Mouse (Mus musculus) ES-E14 (cell line): ENCODE data around the gene Gsg1l.

Source experiments
- HCFC1 ChIP-seq: IDR thresholded peaks from 2 replicates; pipeline ENCODE4 v1.6.1; 2012; ENCODE audit warnings: low read length, inconsistent platforms, borderline replicate concordance; ENCODE audit not compliant: insufficient read depth
- ZNF384 ChIP-seq: IDR thresholded peaks from 2 replicates; pipeline ENCODE4 v1.6.1; 2012; ENCODE audit warnings: low read depth, low read length, inconsistent platforms

DNA sequence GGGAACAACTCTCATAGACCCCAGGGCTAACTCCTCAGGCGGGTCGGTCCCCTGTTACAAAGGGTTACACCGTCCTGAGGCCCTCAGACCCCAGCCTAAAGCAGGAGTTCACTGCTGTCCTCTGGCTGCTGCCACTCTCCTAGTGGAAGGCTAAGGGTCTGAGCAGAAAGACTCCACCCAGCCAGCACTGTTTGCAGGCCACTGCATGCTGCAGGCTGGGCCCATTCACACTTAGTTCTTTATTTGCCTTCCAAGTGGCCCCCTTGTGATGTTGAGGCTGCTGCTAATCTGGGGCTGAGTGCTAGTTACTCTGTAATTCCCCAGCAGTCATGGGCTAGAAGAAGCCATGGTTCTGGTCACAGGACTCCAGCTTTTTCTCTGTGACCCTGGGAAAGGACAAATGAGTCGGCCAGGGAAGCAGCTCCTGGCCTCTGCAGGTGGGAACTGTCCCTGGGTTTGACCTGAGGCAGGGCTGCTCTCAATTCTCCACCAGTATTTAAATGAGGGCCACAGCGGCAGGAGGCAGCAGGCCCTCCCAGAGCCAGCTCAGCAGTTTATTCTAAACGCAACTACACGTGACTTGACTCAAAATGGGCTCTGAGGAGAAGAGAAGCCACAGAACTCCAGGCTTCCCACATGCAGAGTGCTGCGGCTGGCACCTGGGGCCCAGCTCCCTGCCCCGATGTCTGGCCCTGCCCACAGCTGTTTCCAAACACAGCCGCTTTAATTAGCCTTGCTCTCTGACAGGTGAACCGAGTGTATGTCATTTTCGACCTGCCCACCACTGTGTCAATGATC, 210.6 kb downstream of the Gsg1l start:
- no peak for TF ChIP-seq HCFC1
- TF ChIP-seq ZNF384: no peak
